Mouse (Mus musculus): ENCODE data around the gene 4933412E24Rik. TPM values are rescaled to one million over a fixed set of nuclear protein-coding genes. Genes with fewer than 3 reads are reported as not detected.

Gene 4933412E24Rik
- not detected in 2 replicates for polyA plus RNA-seq (2014; fragmentation: Nextera tagmentation; extraction: Ambion mirVana)

GRCm38 (mm10) chr15:60016513-60016912, at the start of gene 4933412E24Rik:
Gene 4933412E24Rik, minus strand, starts transcription at chr15:60016613.
- no peak within 1 kb of the TSS for H3K4me3 ChIP-seq (ENCODE audit: low read depth, low read length)
- H3K4me2 ChIP-seq (ENCODE audit: low read depth, low read length, severe bottlenecking), result no peak within 1 kb of the TSS
- H3K4me1 ChIP-seq (replicated peaks; ENCODE audit: control insufficient read depth, insufficient read depth, low read length), result no peaks in the 10 kb centered on the region
- no peak within 1 kb of the TSS for H3K27ac ChIP-seq (ENCODE audit: low read depth, low read length)
- no peaks in the 10 kb centered on the region for H3K27me3 ChIP-seq (ENCODE audit: control insufficient read depth, insufficient read depth, low read length)
- H3K36me3 ChIP-seq (ENCODE audit: control insufficient read depth, insufficient read depth, low read length), result no peaks in the 10 kb centered on the region
- no peaks in the 10 kb centered on the region for H3K9me3 ChIP-seq (ENCODE audit: control insufficient read depth, low read length)
- WGBS, result 90% methylated on average over 7 of the region's 7 CpGs
- H3K9ac ChIP-seq (ENCODE audit: low read length), result no peak within 1 kb of the TSS
- no peak for ATAC-seq (replicated peaks; ENCODE audit: low FRiP score)
- DNase-seq (ENCODE audit: low spot score), result no peak

- Histone ChIP-seq H3K4me2 (ENCODE audit: low read depth, low read length, severe bottlenecking) (no peak overlapping the region), H3K4me1 (replicated peaks; ENCODE audit: control insufficient read depth, insufficient read depth, low read length) (no peaks in the 10 kb centered on the region), H3K9ac (ENCODE audit: low read length) (no peak overlapping the region), H3K36me3 (ENCODE audit: control insufficient read depth, insufficient read depth, low read length) (no peaks in the 10 kb centered on the region), H3K27me3 (ENCODE audit: control insufficient read depth, insufficient read depth, low read length) (no peaks in the 10 kb centered on the region), H3K9me3 (ENCODE audit: control insufficient read depth, low read length) (no peaks in the 10 kb centered on the region), H3K27ac (ENCODE audit: low read depth, low read length) (no peak overlapping the region), H3K4me3 (ENCODE audit: low read depth, low read length) (no peak overlapping the region)
- ATAC-seq (replicated peaks; ENCODE audit: low FRiP score), result no peak
- no peak for DNase-seq (ENCODE audit: low spot score)
- 67% methylated on average over 3 of the region's 3 CpGs for WGBS
These were observed 14.3 kb upstream of the 4933412E24Rik start for GRCm38 (mm10) chr15:60030728-60031127.

GRCm38 (mm10) chr15:60021256-60021655, 4.8 kb upstream of the 4933412E24Rik start:
- Histone ChIP-seq H3K4me1 (replicated peaks; ENCODE audit: control insufficient read depth, insufficient read depth, low read length) (no peaks in the 10 kb centered on the region), H3K27ac (ENCODE audit: low read depth, low read length) (no peak overlapping the region), H3K4me2 (ENCODE audit: low read depth, low read length, severe bottlenecking) (no peak overlapping the region), H3K36me3 (ENCODE audit: control insufficient read depth, insufficient read depth, low read length) (no peaks in the 10 kb centered on the region), H3K4me3 (ENCODE audit: low read depth, low read length) (no peak overlapping the region), H3K27me3 (ENCODE audit: control insufficient read depth, insufficient read depth, low read length) (no peaks in the 10 kb centered on the region), H3K9ac (ENCODE audit: low read length) (no peak overlapping the region), H3K9me3 (ENCODE audit: control insufficient read depth, low read length) (no peaks in the 10 kb centered on the region)
- ATAC-seq (replicated peaks; ENCODE audit: low FRiP score), result no peak
- no peak for DNase-seq (ENCODE audit: low spot score)
- WGBS, result 70% methylated on average over 3 of the region's 3 CpGs

DNA sequence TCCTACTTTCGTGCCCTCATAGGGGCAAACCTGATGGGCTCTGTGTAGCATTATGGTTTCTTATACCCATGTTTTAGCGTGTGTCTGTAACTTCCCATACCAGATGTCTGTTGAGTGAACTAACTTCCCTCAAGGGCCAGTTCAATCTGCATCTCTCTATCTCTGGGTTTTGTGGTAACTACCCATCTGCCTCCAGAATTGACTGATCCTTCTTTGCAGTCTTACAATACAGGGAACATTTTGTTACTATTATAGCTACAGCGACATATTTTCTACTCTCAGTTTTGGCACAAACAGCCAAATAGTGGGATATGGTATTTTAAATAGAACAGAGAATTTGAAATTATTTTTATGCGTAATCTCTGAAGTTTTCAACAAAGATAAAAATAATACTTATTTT, 6.2 kb downstream of the 4933412E24Rik start:
- H3K36me3 ChIP-seq (ENCODE audit: control insufficient read depth, insufficient read depth, low read length), result no peaks in the 10 kb centered on the region
- no peak overlapping the region for H3K4me2 ChIP-seq (ENCODE audit: low read depth, low read length, severe bottlenecking)
- 93% methylated on average over 4 of the region's 4 CpGs for WGBS
- no peak overlapping the region for H3K4me3 ChIP-seq (ENCODE audit: low read depth, low read length)
- no peaks in the 10 kb centered on the region for H3K9me3 ChIP-seq (ENCODE audit: control insufficient read depth, low read length)
- no peaks in the 10 kb centered on the region for H3K27me3 ChIP-seq (ENCODE audit: control insufficient read depth, insufficient read depth, low read length)
- H3K4me1 ChIP-seq (replicated peaks; ENCODE audit: control insufficient read depth, insufficient read depth, low read length), result no peaks in the 10 kb centered on the region
- H3K9ac ChIP-seq (ENCODE audit: low read length), result no peak overlapping the region
- ATAC-seq (replicated peaks; ENCODE audit: low FRiP score), result no peak
- no peak overlapping the region for H3K27ac ChIP-seq (ENCODE audit: low read depth, low read length)
- DNase-seq (ENCODE audit: low spot score), result no peak

- Histone ChIP-seq H3K4me1 (replicated peaks; ENCODE audit: control insufficient read depth, insufficient read depth, low read length) (no peaks in the 10 kb centered on the region), H3K4me2 (ENCODE audit: low read depth, low read length, severe bottlenecking) (no peak overlapping the region), H3K36me3 (ENCODE audit: control insufficient read depth, insufficient read depth, low read length) (no peaks in the 10 kb centered on the region), H3K4me3 (ENCODE audit: low read depth, low read length) (no peak overlapping the region), H3K27me3 (ENCODE audit: control insufficient read depth, insufficient read depth, low read length) (no peaks in the 10 kb centered on the region), H3K9me3 (ENCODE audit: control insufficient read depth, low read length) (no peaks in the 10 kb centered on the region), H3K27ac (ENCODE audit: low read depth, low read length) (no peak overlapping the region), H3K9ac (ENCODE audit: low read length) (no peak overlapping the region)
- DNase-seq (ENCODE audit: low spot score) (no peak), ATAC-seq (replicated peaks; ENCODE audit: low FRiP score) (no peak)
- 91% methylated on average over 3 of the region's 3 CpGs for WGBS
These were observed 6.8 kb downstream of the 4933412E24Rik start for GRCm38 (mm10) chr15:60009610-60010009.

- H3K4me1 ChIP-seq (replicated peaks; ENCODE audit: control insufficient read depth, insufficient read depth, low read length), result no peaks in the 10 kb centered on the region
- no peak overlapping the region for H3K4me3 ChIP-seq (ENCODE audit: low read depth, low read length)
- DNase-seq (ENCODE audit: low spot score) (no peak), ATAC-seq (replicated peaks; ENCODE audit: low FRiP score) (no peak)
- 25% methylated on average over 4 of the region's 4 CpGs for WGBS
- H3K4me2 ChIP-seq (ENCODE audit: low read depth, low read length, severe bottlenecking), result no peak overlapping the region
- H3K36me3 ChIP-seq (ENCODE audit: control insufficient read depth, insufficient read depth, low read length), result no peaks in the 10 kb centered on the region
- no peaks in the 10 kb centered on the region for H3K27me3 ChIP-seq (ENCODE audit: control insufficient read depth, insufficient read depth, low read length)
- no peak overlapping the region for H3K9ac ChIP-seq (ENCODE audit: low read length)
- H3K9me3 ChIP-seq (ENCODE audit: control insufficient read depth, low read length), result no peaks in the 10 kb centered on the region
- no peak overlapping the region for H3K27ac ChIP-seq (ENCODE audit: low read depth, low read length)
These were observed 32.6 kb downstream of the 4933412E24Rik start for GRCm38 (mm10) chr15:59983777-59984176.

- no peaks in the 10 kb centered on the region for H3K27me3 ChIP-seq (ENCODE audit: control insufficient read depth, insufficient read depth, low read length)
- no peak for ATAC-seq (replicated peaks; ENCODE audit: low FRiP score)
- no peak overlapping the region for H3K27ac ChIP-seq (ENCODE audit: low read depth, low read length)
- no peak overlapping the region for H3K4me3 ChIP-seq (ENCODE audit: low read depth, low read length)
- H3K36me3 ChIP-seq (ENCODE audit: control insufficient read depth, insufficient read depth, low read length), result no peaks in the 10 kb centered on the region
- H3K9me3 ChIP-seq (ENCODE audit: control insufficient read depth, low read length), result no peaks in the 10 kb centered on the region
- WGBS, result 62% methylated on average over 3 of the region's 3 CpGs
- no peak overlapping the region for H3K9ac ChIP-seq (ENCODE audit: low read length)
- no peak overlapping the region for H3K4me2 ChIP-seq (ENCODE audit: low read depth, low read length, severe bottlenecking)
- DNase-seq (ENCODE audit: low spot score), result no peak
- H3K4me1 ChIP-seq (replicated peaks; ENCODE audit: control insufficient read depth, insufficient read depth, low read length), result no peaks in the 10 kb centered on the region
These were observed 41.1 kb downstream of the 4933412E24Rik start for GRCm38 (mm10) chr15:59975310-59975709.

DNA sequence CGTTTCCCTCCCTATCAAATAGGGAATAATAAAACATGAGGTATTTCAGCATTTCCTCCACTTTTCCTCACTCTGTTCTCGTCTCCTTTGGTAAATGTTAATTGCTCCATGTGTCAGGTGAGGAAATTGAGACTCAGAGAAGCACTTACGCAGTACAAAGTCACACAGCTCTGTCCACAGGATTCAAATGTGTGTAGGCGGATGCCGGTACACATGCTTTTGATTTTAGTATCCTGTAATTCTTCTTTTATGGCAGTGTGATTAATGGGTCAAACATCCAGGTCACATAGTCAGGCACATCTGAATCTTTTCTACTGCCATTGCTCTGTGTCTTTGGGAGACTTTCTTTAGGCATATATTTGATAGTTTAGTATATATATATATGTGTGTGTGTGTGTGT, 41.8 kb downstream of the 4933412E24Rik start:
- no peaks in the 10 kb centered on the region for H3K36me3 ChIP-seq (ENCODE audit: control insufficient read depth, insufficient read depth, low read length)
- no peaks in the 10 kb centered on the region for H3K27me3 ChIP-seq (ENCODE audit: control insufficient read depth, insufficient read depth, low read length)
- WGBS, result 69% methylated on average over 5 of the region's 5 CpGs
- DNase-seq (ENCODE audit: low spot score) (no peak), ATAC-seq (replicated peaks; ENCODE audit: low FRiP score) (no peak)
- no peak overlapping the region for H3K27ac ChIP-seq (ENCODE audit: low read depth, low read length)
- no peaks in the 10 kb centered on the region for H3K4me1 ChIP-seq (replicated peaks; ENCODE audit: control insufficient read depth, insufficient read depth, low read length)
- H3K4me2 ChIP-seq (ENCODE audit: low read depth, low read length, severe bottlenecking), result no peak overlapping the region
- no peak overlapping the region for H3K9ac ChIP-seq (ENCODE audit: low read length)
- H3K9me3 ChIP-seq (ENCODE audit: control insufficient read depth, low read length), result no peaks in the 10 kb centered on the region
- H3K4me3 ChIP-seq (ENCODE audit: low read depth, low read length), result no peak overlapping the region

DNA sequence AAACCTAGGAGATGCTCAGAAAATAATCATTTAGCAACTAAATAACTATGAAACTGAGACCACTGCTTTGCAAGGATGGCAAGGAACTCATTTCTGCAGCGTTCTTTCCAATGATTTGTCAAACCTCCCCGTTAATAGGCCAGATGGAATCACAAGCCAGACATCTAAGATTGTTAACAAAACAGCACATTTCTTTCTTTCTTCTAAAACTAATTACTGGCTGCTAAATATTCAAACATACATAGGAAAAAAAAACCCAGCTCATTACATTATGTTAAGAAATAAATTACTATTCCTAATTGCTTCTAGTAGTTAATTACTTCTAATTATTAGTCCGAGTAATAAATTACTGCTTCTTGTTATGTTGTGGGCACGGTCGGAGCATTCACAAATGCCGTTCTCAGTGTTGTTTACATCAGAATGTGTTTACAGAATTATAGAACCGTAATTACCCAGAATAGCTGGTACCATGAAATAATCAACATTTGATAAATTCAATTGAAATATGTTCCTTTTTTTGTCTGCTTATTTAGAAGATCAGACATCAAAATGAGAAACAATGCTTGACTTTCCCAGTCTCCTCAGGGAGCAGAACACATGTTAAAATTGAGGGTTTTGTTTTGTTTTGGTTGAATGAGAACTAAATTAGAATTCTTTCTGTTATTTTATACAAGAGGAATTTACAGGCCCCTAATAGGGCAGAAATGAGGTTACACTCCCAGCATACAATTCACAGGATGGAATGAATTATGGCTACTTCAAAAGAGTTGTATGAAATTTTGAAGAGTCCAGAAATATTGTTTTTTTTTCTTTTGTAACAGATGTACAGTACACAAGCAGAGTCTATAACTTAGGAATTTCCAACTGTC, 42.5 kb downstream of the 4933412E24Rik start:
- no peaks in the 10 kb centered on the region for H3K36me3 ChIP-seq (ENCODE audit: control insufficient read depth, insufficient read depth, low read length)
- WGBS, result 62% methylated on average over 7 of the region's 7 CpGs
- DNase-seq (ENCODE audit: low spot score) (no peak), ATAC-seq (replicated peaks; ENCODE audit: low FRiP score) (no peak)
- H3K27me3 ChIP-seq (ENCODE audit: control insufficient read depth, insufficient read depth, low read length), result no peaks in the 10 kb centered on the region
- no peak overlapping the region for H3K4me3 ChIP-seq (ENCODE audit: low read depth, low read length)
- no peak overlapping the region for H3K4me2 ChIP-seq (ENCODE audit: low read depth, low read length, severe bottlenecking)
- H3K9me3 ChIP-seq (ENCODE audit: control insufficient read depth, low read length), result no peaks in the 10 kb centered on the region
- H3K27ac ChIP-seq (ENCODE audit: low read depth, low read length), result no peak overlapping the region
- no peak overlapping the region for H3K9ac ChIP-seq (ENCODE audit: low read length)
- H3K4me1 ChIP-seq (replicated peaks; ENCODE audit: control insufficient read depth, insufficient read depth, low read length), result no peaks in the 10 kb centered on the region
